Mouse (Mus musculus) monocyte, adult 2 months (primary cell): ENCODE measurements around the gene 7530416G11Rik.

ENCODE experiments used
- DNase-seq, 2 experiments: peaks; one replicate each; pipeline ENCODE4 v3.0.0; 2022; ENCODE audit warnings: low spot score in 2 of 2, low read depth in 1 of 2

The 7530416G11Rik gene

GRCm38 (mm10) chr15:85503127-85503526 is at the start of gene 7530416G11Rik:
7530416G11Rik (minus strand) TSS chr15:85503227.
- DNase-seq: no peak

GRCm38 (mm10) chr15:85546500-85546899 is 43.5 kb upstream of the 7530416G11Rik start:
- no peak for DNase-seq

- DNase-seq: no peak
These were observed 42.3 kb upstream of the 7530416G11Rik start for GRCm38 (mm10) chr15:85545369-85545768.

- no peak for DNase-seq
These were observed 35.1 kb upstream of the 7530416G11Rik start for GRCm38 (mm10) chr15:85538170-85538569.

- no peak for DNase-seq
These were observed 34.1 kb upstream of the 7530416G11Rik start for GRCm38 (mm10) chr15:85537151-85537550.

- DNase-seq: no peak
These were observed 31.6 kb upstream of the 7530416G11Rik start for GRCm38 (mm10) chr15:85534646-85535045.

- no peak for DNase-seq
These were observed 31.2 kb upstream of the 7530416G11Rik start for GRCm38 (mm10) chr15:85534215-85534614.

GRCm38 (mm10) chr15:85532063-85532462 is 29.0 kb upstream of the 7530416G11Rik start:
- DNase-seq: no peak

GRCm38 (mm10) chr15:85529911-85530310 is 26.9 kb upstream of the 7530416G11Rik start:
- no peak for DNase-seq

GRCm38 (mm10) chr15:85524404-85524950 is 21.4 kb upstream of the 7530416G11Rik start:
- DNase-seq: no peak

GRCm38 (mm10) chr15:85523173-85523991 is 20.4 kb upstream of the 7530416G11Rik start:
- no peak for DNase-seq

GRCm38 (mm10) chr15:85519438-85519837 is 16.4 kb upstream of the 7530416G11Rik start:
- no peak for DNase-seq

GRCm38 (mm10) chr15:85507370-85508014 is 4.5 kb upstream of the 7530416G11Rik start:
- no peak for DNase-seq

GRCm38 (mm10) chr15:85506680-85507079 is 3.7 kb upstream of the 7530416G11Rik start:
- DNase-seq: no peak

- no peak for DNase-seq
These were observed 2.3 kb upstream of the 7530416G11Rik start for GRCm38 (mm10) chr15:85505118-85505925.

GRCm38 (mm10) chr15:85500267-85500666 is 2.8 kb downstream of the 7530416G11Rik start:
- no peak for DNase-seq

- no peak for DNase-seq
These were observed 5.0 kb downstream of the 7530416G11Rik start for GRCm38 (mm10) chr15:85497981-85498475.

- no peak for DNase-seq
These were observed 5.5 kb downstream of the 7530416G11Rik start for GRCm38 (mm10) chr15:85497548-85497947.

GRCm38 (mm10) chr15:85494163-85494621 is 8.8 kb downstream of the 7530416G11Rik start:
- no peak for DNase-seq

GRCm38 (mm10) chr15:85489751-85490150 is 13.3 kb downstream of the 7530416G11Rik start:
- DNase-seq: no peak

- no peak for DNase-seq
These were observed 14.1 kb downstream of the 7530416G11Rik start for GRCm38 (mm10) chr15:85488900-85489299.
